Mouse (Mus musculus): ENCODE results near the gene Stx4a. TPM values are rescaled to one million over a fixed set of nuclear protein-coding genes. Genes with fewer than 3 reads are reported as not detected.

Gene Stx4a
- total RNA-seq, 1 experiment = 20.9 TPM

DNA sequence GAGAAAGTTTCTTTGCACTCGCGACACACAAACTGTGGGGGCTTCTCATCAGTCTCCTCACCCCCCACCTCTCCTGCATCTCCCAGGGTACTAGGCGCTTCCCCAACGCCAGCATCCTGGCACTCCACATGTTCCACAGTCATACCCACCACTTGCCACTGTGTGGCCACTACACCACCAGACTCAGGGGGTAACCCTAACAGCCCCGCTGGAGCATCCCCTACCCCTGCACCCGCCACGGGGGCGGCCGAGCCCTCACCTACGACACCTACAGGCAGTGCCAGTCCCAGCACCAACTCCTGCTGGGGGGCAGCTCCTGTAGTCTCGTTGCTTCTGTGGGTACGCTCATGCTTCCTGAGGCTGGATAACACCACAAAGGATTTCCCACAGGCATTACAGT is 42.3 kb downstream of the Stx4a start:
- DNase-seq (ENCODE audit: low read depth, low spot score) = no peak
- Histone ChIP-seq H3K4me3 (ENCODE audit: insufficient read depth in 1 of 2, low read depth in 1 of 2, low read length in 2 of 2, poor library complexity in 1 of 2, severe bottlenecking in 1 of 2) (peak overlapping the region; percentile 35 to 47; a peak in 3 of 4 replicates), H3K4me1 (ENCODE audit: control insufficient read depth in 2 of 2, insufficient read depth in 2 of 2, low read length in 2 of 2, poor library complexity in 1 of 2) (peaks cover 0 to 2% of the 10 kb centered on the region in 2 experiments; a peak in 1 of 4 replicates), H3K9me3 (ENCODE audit: control insufficient read depth, insufficient read depth, low read depth, low read length) (no peaks in the 10 kb centered on the region), H3K27ac (ENCODE audit: insufficient read depth, low read depth, low read length, poor library complexity, severe bottlenecking) (no peak overlapping the region), H3K36me3 (ENCODE audit: control insufficient read depth, insufficient read depth, low read length, poor library complexity, severe bottlenecking) (peaks cover 3% of the 10 kb centered on the region; the same call in 1 of the 2 replicates), H3K9ac (ENCODE audit: insufficient read depth, low read depth, low read length, poor library complexity, severe bottlenecking) (no peak overlapping the region)
- TF ChIP-seq CHD2 (IDR thresholded peaks at IDR 0.05; ENCODE audit: low read depth, low read length) (no peak), ZNF384 (IDR thresholded peaks at IDR 0.05; ENCODE audit: low read depth, low read length) (no peak), ZC3H11A (IDR thresholded peaks at IDR 0.05; ENCODE audit: borderline replicate concordance, low read depth, low read length) (no peak), MAFK (IDR thresholded peaks at IDR 0.05; ENCODE audit: insufficient read depth, low read depth, low read length) (no peak), HCFC1 (IDR thresholded peaks at IDR 0.05; ENCODE audit: borderline replicate concordance, insufficient read depth, low read length) (no peak)
- in situ Hi-C loops (cut with MboI; ENCODE audit: low sequenced_read_pairs in 2 of 2, unreplicated experiment in 2 of 2) = no loop called here

DNA sequence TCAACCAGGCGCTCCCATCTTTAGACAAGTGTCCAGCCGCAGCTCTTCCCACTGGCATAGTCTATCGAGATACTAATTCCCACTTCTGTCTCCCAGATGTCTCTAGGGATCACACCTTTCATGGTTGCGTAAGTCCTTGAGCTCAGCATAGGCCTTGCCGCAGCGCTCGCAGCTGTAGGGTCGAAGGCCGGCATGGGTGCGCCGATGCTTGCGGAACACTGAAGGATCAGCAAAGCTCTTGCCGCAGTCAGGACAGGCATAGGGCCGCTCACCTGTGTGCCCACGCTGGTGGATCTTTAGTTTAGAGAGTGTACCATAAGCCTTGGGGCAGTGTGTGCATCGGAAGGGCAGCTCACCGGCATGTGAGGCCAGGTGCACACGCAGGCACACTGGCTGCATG is 43.5 kb downstream of the Stx4a start:
- Histone ChIP-seq H3K4me1 (ENCODE audit: control insufficient read depth in 2 of 2, insufficient read depth in 2 of 2, low read length in 2 of 2, poor library complexity in 1 of 2) (peaks cover 0 to 2% of the 10 kb centered on the region in 2 experiments; a peak in 1 of 4 replicates), H3K27ac (ENCODE audit: insufficient read depth, low read depth, low read length, poor library complexity, severe bottlenecking) (no peak overlapping the region), H3K36me3 (ENCODE audit: control insufficient read depth, insufficient read depth, low read length, poor library complexity, severe bottlenecking) (peaks cover 3% of the 10 kb centered on the region; the same call in 1 of the 2 replicates), H3K9ac (ENCODE audit: insufficient read depth, low read depth, low read length, poor library complexity, severe bottlenecking) (peak overlapping the region; percentile 51), H3K4me3 (ENCODE audit: insufficient read depth in 1 of 2, low read depth in 1 of 2, low read length in 2 of 2, poor library complexity in 1 of 2, severe bottlenecking in 1 of 2) (peak overlapping the region; percentile 40 to 41), H3K9me3 (ENCODE audit: control insufficient read depth, insufficient read depth, low read depth, low read length) (no peaks in the 10 kb centered on the region)
- TF ChIP-seq MAFK (IDR thresholded peaks at IDR 0.05; ENCODE audit: insufficient read depth, low read depth, low read length) = no peak
- TF ChIP-seq HCFC1 (IDR thresholded peaks at IDR 0.05; ENCODE audit: borderline replicate concordance, insufficient read depth, low read length) = no peak
- no peak for TF ChIP-seq ZC3H11A (IDR thresholded peaks at IDR 0.05; ENCODE audit: borderline replicate concordance, low read depth, low read length)
- TF ChIP-seq ZNF384 (IDR thresholded peaks at IDR 0.05; ENCODE audit: low read depth, low read length) = no peak
- TF ChIP-seq CHD2 (IDR thresholded peaks at IDR 0.05; ENCODE audit: low read depth, low read length) = no peak
- in situ Hi-C loops (cut with MboI; ENCODE audit: low sequenced_read_pairs in 2 of 2, unreplicated experiment in 2 of 2) = no loop called here
- DNase-seq (ENCODE audit: low read depth, low spot score) = no peak

DNA sequence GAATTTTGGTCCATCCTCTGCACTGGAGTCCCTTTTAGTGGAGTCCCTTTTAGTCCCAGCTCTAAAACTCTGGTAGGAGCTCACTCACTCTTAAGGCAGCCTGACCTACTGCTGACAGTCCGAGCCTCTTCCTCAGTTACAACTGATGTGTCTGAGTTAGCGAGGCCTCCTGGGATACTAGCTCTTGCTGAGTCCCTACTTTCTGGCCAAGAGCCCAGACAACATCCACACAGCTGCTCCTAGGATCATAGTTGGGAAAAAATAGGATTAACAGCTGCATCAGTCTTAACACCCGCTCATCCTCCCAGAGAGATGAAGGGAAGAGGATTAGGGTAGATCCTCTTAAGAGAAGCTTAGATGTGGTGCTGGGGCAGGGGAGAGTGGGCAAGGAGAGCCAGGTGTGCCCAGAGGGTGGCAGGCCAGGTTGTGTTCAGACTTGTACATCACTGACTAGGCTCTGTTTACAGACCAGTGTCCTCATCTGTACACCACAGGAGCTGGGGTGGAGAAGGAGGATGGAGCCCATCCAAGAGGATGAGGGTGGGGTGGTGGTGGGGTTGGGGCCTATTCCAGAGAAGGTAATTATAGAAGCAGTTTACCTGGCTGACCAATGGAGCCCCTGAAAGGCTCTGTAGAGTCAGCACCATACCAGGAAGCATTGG is 45.2 kb downstream of the Stx4a start:
- Histone ChIP-seq H3K4me1 (ENCODE audit: control insufficient read depth in 2 of 2, insufficient read depth in 2 of 2, low read length in 2 of 2, poor library complexity in 1 of 2) (peaks cover 0 to 2% of the 10 kb centered on the region in 2 experiments; a peak in 1 of 4 replicates), H3K9ac (ENCODE audit: insufficient read depth, low read depth, low read length, poor library complexity, severe bottlenecking) (no peak overlapping the region), H3K36me3 (ENCODE audit: control insufficient read depth, insufficient read depth, low read length, poor library complexity, severe bottlenecking) (peaks cover 3% of the 10 kb centered on the region; the same call in 1 of the 2 replicates), H3K27ac (ENCODE audit: insufficient read depth, low read depth, low read length, poor library complexity, severe bottlenecking) (no peak overlapping the region), H3K4me3 (ENCODE audit: insufficient read depth in 1 of 2, low read depth in 1 of 2, low read length in 2 of 2, poor library complexity in 1 of 2, severe bottlenecking in 1 of 2) (no peak overlapping the region), H3K9me3 (ENCODE audit: control insufficient read depth, insufficient read depth, low read depth, low read length) (no peaks in the 10 kb centered on the region)
- DNase-seq (ENCODE audit: low read depth, low spot score) = no peak
- TF ChIP-seq ZNF384 (IDR thresholded peaks at IDR 0.05; ENCODE audit: low read depth, low read length) (no peak), CHD2 (IDR thresholded peaks at IDR 0.05; ENCODE audit: low read depth, low read length) (no peak), ZC3H11A (IDR thresholded peaks at IDR 0.05; ENCODE audit: borderline replicate concordance, low read depth, low read length) (no peak), MAFK (IDR thresholded peaks at IDR 0.05; ENCODE audit: insufficient read depth, low read depth, low read length) (no peak), HCFC1 (IDR thresholded peaks at IDR 0.05; ENCODE audit: borderline replicate concordance, insufficient read depth, low read length) (no peak)
- in situ Hi-C loops (cut with MboI; ENCODE audit: low sequenced_read_pairs in 2 of 2, unreplicated experiment in 2 of 2) = no loop called here

GRCm38 (mm10) chr7:127870136-127870821 is 46.2 kb downstream of the Stx4a start:
- no peak for DNase-seq (ENCODE audit: low read depth, low spot score)
- H3K4me1 ChIP-seq (ENCODE audit: control insufficient read depth in 2 of 2, insufficient read depth in 2 of 2, low read length in 2 of 2, poor library complexity in 1 of 2) = peaks cover 0 to 2% of the 10 kb centered on the region in 2 experiments; a peak in 1 of 4 replicates
- peak; percentile 33; the same call in 1 of the 2 replicates for TF ChIP-seq ZC3H11A (IDR thresholded peaks at IDR 0.05; ENCODE audit: borderline replicate concordance, low read depth, low read length)
- no peak for TF ChIP-seq HCFC1 (IDR thresholded peaks at IDR 0.05; ENCODE audit: borderline replicate concordance, insufficient read depth, low read length)
- no peak overlapping the region for H3K9ac ChIP-seq (ENCODE audit: insufficient read depth, low read depth, low read length, poor library complexity, severe bottlenecking)
- no peak overlapping the region for H3K4me3 ChIP-seq (ENCODE audit: insufficient read depth in 1 of 2, low read depth in 1 of 2, low read length in 2 of 2, poor library complexity in 1 of 2, severe bottlenecking in 1 of 2)
- H3K9me3 ChIP-seq (ENCODE audit: control insufficient read depth, insufficient read depth, low read depth, low read length) = no peaks in the 10 kb centered on the region
- H3K36me3 ChIP-seq (ENCODE audit: control insufficient read depth, insufficient read depth, low read length, poor library complexity, severe bottlenecking) = peaks cover 3% of the 10 kb centered on the region; the same call in 1 of the 2 replicates
- no peak overlapping the region for H3K27ac ChIP-seq (ENCODE audit: insufficient read depth, low read depth, low read length, poor library complexity, severe bottlenecking)
- in situ Hi-C loops (cut with MboI; ENCODE audit: low sequenced_read_pairs in 2 of 2, unreplicated experiment in 2 of 2) = no loop called here

All from ES-E14 (cell line).